Mouse (Mus musculus) embryonic facial prominence, embryonic 14.5 days (tissue): ENCODE results near the gene Itga11. TPM values are rescaled to one million over a fixed set of nuclear protein-coding genes. Genes with fewer than 3 reads are reported as not detected.

ENCODE experiments used
- ATAC-seq: fragments of 200-750 bp; cut with Nextera tagmentation; 2 replicates; pipeline ENCODE4 v1.8.0; 2017; ENCODE audit warnings: low read depth, moderate number of reproducible peaks, moderate TSS enrichment
- DNase-seq: peaks from one replicate; pipeline ENCODE4 v3.0.0-alpha.2; 2015; ENCODE audit warnings: low spot score
- H3K27ac ChIP-seq: fragments of 300-500 bp; sonication (generic); replicated peaks from 2 replicates; pipeline ENCODE4 v1.5.1; 2014; ENCODE audit warnings: low read depth, mild to moderate bottlenecking, low read length, moderate library complexity
- H3K27me3 ChIP-seq: fragments of 300-500 bp; sonication (generic); replicated peaks from 2 replicates; pipeline ENCODE4 v1.6.1; 2014; ENCODE audit warnings: low read length; ENCODE audit not compliant: control insufficient read depth, insufficient read depth
- H3K36me3 ChIP-seq: fragments of 300-500 bp; sonication (generic); 2 replicates; pipeline ENCODE4 v1.6.1; 2014; ENCODE audit warnings: low read length, mixed read lengths; ENCODE audit not compliant: control insufficient read depth, insufficient read depth
- H3K4me1 ChIP-seq: fragments of 300-500 bp; sonication (generic); 2 replicates; pipeline ENCODE4 v1.6.1; 2014; ENCODE audit warnings: antibody characterized with exemption, low read length; ENCODE audit not compliant: control insufficient read depth, insufficient read depth
- H3K4me2 ChIP-seq: fragments of 300-500 bp; sonication (generic); 2 replicates; pipeline ENCODE4 v1.6.1; 2014; ENCODE audit warnings: low read depth, mild to moderate bottlenecking, low read length, moderate library complexity, mixed read lengths
- H3K4me3 ChIP-seq: fragments of 300-500 bp; sonication (generic); 2 replicates; pipeline ENCODE4 v1.5.1; 2014; ENCODE audit warnings: low read depth, mild to moderate bottlenecking, low read length
- H3K9ac ChIP-seq: fragments of 300-500 bp; sonication (generic); 2 replicates; pipeline ENCODE4 v1.6.1; 2014; ENCODE audit warnings: low read depth, mild to moderate bottlenecking, low read length, moderate library complexity, mixed read lengths
- H3K9me3 ChIP-seq: fragments of 300-500 bp; sonication (generic); 2 replicates; pipeline ENCODE4 v1.6.1; 2016; ENCODE audit warnings: low read length; ENCODE audit not compliant: control insufficient read depth
- WGBS: fragments of 180-500 bp; shearing (Covaris S2); extraction: QIAGEN DNeasy Blood & Tissue Kit; methylation state at CpG from one replicate; pipeline ENCODE4 v1.1.7; 2014; 5-methylcytosine and 5-hydroxymethylcytosine counted together
- polyA plus RNA-seq: library from polyadenylated mRNA; unstranded; fragments of >200 nt; fragmentation: Nextera tagmentation; extraction: Ambion mirVana; gene quantifications from 2 replicates; pipeline ENCODE4 v1.2.1, GENCODE M21; 2014

Itga11 gene
- polyA plus RNA-seq, 1 experiment from 2014 or later = 8.1 TPM

GRCm38 (mm10) chr9:62759601-62760000 lies 82.0 kb downstream of the Itga11 start:
- H3K27me3 ChIP-seq = no peaks in the 10 kb centered on the region
- H3K9ac ChIP-seq = no peak overlapping the region
- no peaks in the 10 kb centered on the region for H3K9me3 ChIP-seq
- H3K4me2 ChIP-seq = no peak overlapping the region
- H3K4me1 ChIP-seq = no peaks in the 10 kb centered on the region
- WGBS = 50% methylated on average over 3 of the region's 3 CpGs
- ATAC-seq = no peak
- H3K27ac ChIP-seq = no peak overlapping the region
- no peak for DNase-seq
- H3K36me3 ChIP-seq = no peaks in the 10 kb centered on the region
- no peak overlapping the region for H3K4me3 ChIP-seq

GRCm38 (mm10) chr9:62763478-62763877 lies 85.9 kb downstream of the Itga11 start:
- DNase-seq (peak; percentile 62), ATAC-seq (peak; percentile 74)
- Histone ChIP-seq H3K9me3 (no peaks in the 10 kb centered on the region), H3K27ac (no peak overlapping the region), H3K4me1 (no peaks in the 10 kb centered on the region), H3K9ac (no peak overlapping the region; the same call in 1 of the 2 replicates), H3K4me3 (no peak overlapping the region), H3K36me3 (no peaks in the 10 kb centered on the region), H3K4me2 (peak overlapping the region; percentile 23; the same call in 1 of the 2 replicates), H3K27me3 (no peaks in the 10 kb centered on the region)
- WGBS = 22% methylated on average over 12 of the region's 13 CpGs

- no peak for ATAC-seq
- Histone ChIP-seq H3K27ac (no peak overlapping the region), H3K4me2 (no peak overlapping the region), H3K9ac (no peak overlapping the region), H3K36me3 (no peaks in the 10 kb centered on the region), H3K4me1 (no peaks in the 10 kb centered on the region), H3K27me3 (no peaks in the 10 kb centered on the region), H3K4me3 (no peak overlapping the region), H3K9me3 (no peaks in the 10 kb centered on the region)
- no peak for DNase-seq
- 70% methylated on average over 4 of the region's 4 CpGs for WGBS
Measured at GRCm38 (mm10) chr9:62765346-62765745, 87.7 kb downstream of the Itga11 start.

- ATAC-seq (no peak), DNase-seq (no peak)
- Histone ChIP-seq H3K4me2 (no peak overlapping the region), H3K9ac (no peak overlapping the region), H3K4me1 (no peaks in the 10 kb centered on the region), H3K27ac (no peak overlapping the region), H3K4me3 (no peak overlapping the region), H3K9me3 (no peaks in the 10 kb centered on the region), H3K27me3 (no peaks in the 10 kb centered on the region), H3K36me3 (no peaks in the 10 kb centered on the region)
- WGBS = 68% methylated on average over 17 of the region's 17 CpGs
Measured at GRCm38 (mm10) chr9:62767464-62767863, 89.8 kb downstream of the Itga11 start.

- DNase-seq (no peak), ATAC-seq (no peak)
- 69% methylated on average over 5 of the region's 5 CpGs for WGBS
- H3K4me1 ChIP-seq = no peaks in the 10 kb centered on the region
- no peaks in the 10 kb centered on the region for H3K36me3 ChIP-seq
- no peaks in the 10 kb centered on the region for H3K27me3 ChIP-seq
- no peak overlapping the region for H3K4me3 ChIP-seq
- H3K4me2 ChIP-seq = no peak overlapping the region
- H3K9ac ChIP-seq = no peak overlapping the region
- H3K9me3 ChIP-seq = no peaks in the 10 kb centered on the region
- no peak overlapping the region for H3K27ac ChIP-seq
Measured at GRCm38 (mm10) chr9:62768361-62768760, 90.7 kb downstream of the Itga11 start.

- H3K4me1 ChIP-seq = no peaks in the 10 kb centered on the region
- H3K4me3 ChIP-seq = no peak overlapping the region
- no peak overlapping the region for H3K9ac ChIP-seq
- ATAC-seq = no peak
- H3K27ac ChIP-seq = no peak overlapping the region
- H3K27me3 ChIP-seq = no peaks in the 10 kb centered on the region
- H3K9me3 ChIP-seq = no peaks in the 10 kb centered on the region
- DNase-seq = no peak
- no peaks in the 10 kb centered on the region for H3K36me3 ChIP-seq
- H3K4me2 ChIP-seq = no peak overlapping the region
- WGBS = 76% methylated on average over 8 of the region's 8 CpGs
Measured at GRCm38 (mm10) chr9:62772746-62773145, 95.1 kb downstream of the Itga11 start.

GRCm38 (mm10) chr9:62775464-62775863 lies 97.8 kb downstream of the Itga11 start:
- 45% methylated on average over 4 of the region's 4 CpGs for WGBS
- ATAC-seq (no peak), DNase-seq (no peak)
- Histone ChIP-seq H3K36me3 (no peaks in the 10 kb centered on the region), H3K4me1 (0 out of 2 replicates have a peak, but pooled peaks cover 6% of the 10 kb centered on the region), H3K27ac (no peak overlapping the region), H3K9ac (no peak overlapping the region), H3K4me2 (no peak overlapping the region), H3K9me3 (no peaks in the 10 kb centered on the region), H3K27me3 (no peaks in the 10 kb centered on the region), H3K4me3 (no peak overlapping the region)

- H3K9ac ChIP-seq = no peak overlapping the region
- DNase-seq = peak; percentile 67
- H3K4me2 ChIP-seq = no peak overlapping the region
- no peaks in the 10 kb centered on the region for H3K27me3 ChIP-seq
- H3K27ac ChIP-seq = no peak overlapping the region
- H3K36me3 ChIP-seq = no peaks in the 10 kb centered on the region
- no peak overlapping the region for H3K4me3 ChIP-seq
- no peaks in the 10 kb centered on the region for H3K9me3 ChIP-seq
- WGBS = 9% methylated on average over 5 of the region's 5 CpGs
- peak; percentile 80 for ATAC-seq
- 0 out of 2 replicates have a peak, but pooled peaks cover 6% of the 10 kb centered on the region for H3K4me1 ChIP-seq
Measured at GRCm38 (mm10) chr9:62777461-62777860, 99.8 kb downstream of the Itga11 start.

GRCm38 (mm10) chr9:62778721-62779120 lies 101.1 kb downstream of the Itga11 start:
- no peak overlapping the region for H3K4me3 ChIP-seq
- 81% methylated on average over 9 of the region's 9 CpGs for WGBS
- DNase-seq (peak; percentile 37), ATAC-seq (no peak)
- no peak overlapping the region for H3K4me2 ChIP-seq
- no peaks in the 10 kb centered on the region for H3K27me3 ChIP-seq
- 0 out of 2 replicates have a peak, but pooled peaks cover 6% of the 10 kb centered on the region for H3K4me1 ChIP-seq
- no peaks in the 10 kb centered on the region for H3K9me3 ChIP-seq
- H3K36me3 ChIP-seq = no peaks in the 10 kb centered on the region
- no peak overlapping the region for H3K27ac ChIP-seq
- no peak overlapping the region for H3K9ac ChIP-seq
